Comparison of ENCODE assay signal across 9 mouse cellular contexts in the genomic region with DNA sequence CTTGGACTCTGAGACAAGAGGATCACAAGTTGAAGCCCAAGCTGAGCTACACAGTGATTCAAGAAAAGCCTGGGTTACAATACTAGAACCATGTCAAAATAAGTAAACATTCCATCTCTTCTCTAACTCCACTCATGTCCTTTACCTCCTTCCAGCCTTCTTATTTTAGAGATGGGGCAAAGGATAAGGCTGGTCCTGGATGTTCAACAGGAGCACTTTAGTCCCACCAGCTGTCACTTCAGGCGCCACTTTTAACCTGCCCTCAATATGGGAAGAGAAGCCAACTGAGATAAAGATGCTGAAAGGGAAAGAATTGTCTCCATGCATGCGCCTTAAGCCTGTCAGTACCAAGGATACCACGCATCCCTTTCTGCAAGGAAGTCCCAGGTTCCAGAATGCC. TPM values are rescaled to one million over a fixed set of nuclear protein-coding genes. Genes with fewer than 3 reads are reported as not detected.
A peak's percentile ranks its signal among the peaks of the same experiment; 100 is the strongest.
DNase-seq lines count a peak whose midpoint lies in the region; ATAC-seq lines count a peak whose summit lies in the region.
"Had no signal": no experiment of that assay in that cellular context is flagged by ENCODE, and none has a peak within 500 bp of the region (broad histone marks: within the 10 kb centered on the region; RNA-seq: fewer than 3 reads in every experiment).

No protein-coding gene starts in this region.

- peaks cover 5% of the 10 kb centered on the region; the same call in 1 of the 2 replicates for H3K36me3 ChIP-seq in kidney, embryonic 14.5 days (ENCODE audit: control insufficient read depth, insufficient read depth, low read length)
- 0 out of 2 replicates have a peak, but pooled peaks cover 3% of the 10 kb centered on the region for H3K36me3 ChIP-seq in hindbrain, embryonic 16.5 days (ENCODE audit: control insufficient read depth, insufficient read depth, low read length)
- H3K36me3 ChIP-seq in midbrain, embryonic 14.5 days (ENCODE audit: control insufficient read depth, insufficient read depth, low read length): peaks cover 11% of the 10 kb centered on the region

- peaks cover 15% of the 10 kb centered on the region for H3K4me1 ChIP-seq in kidney, embryonic 14.5 days (ENCODE audit: control insufficient read depth, insufficient read depth, low read length)
- H3K4me1 ChIP-seq in brown adipose tissue, adult 24 weeks (ENCODE audit: control insufficient read depth, insufficient read depth, insufficient read length, low read length): peaks cover 8% of the 10 kb centered on the region; the same call in 1 of the 2 replicates
- peaks cover 18% of the 10 kb centered on the region for H3K4me1 ChIP-seq in hindbrain, embryonic 16.5 days (ENCODE audit: control insufficient read depth, insufficient read depth, low read depth, low read length)
- peaks cover 18% of the 10 kb centered on the region for H3K4me1 ChIP-seq in midbrain, embryonic 14.5 days (ENCODE audit: control insufficient read depth, insufficient read depth, low read length)

- ATAC-seq in kidney, embryonic 14.5 days (ENCODE audit: low FRiP score, low TSS enrichment): no peak
- ATAC-seq in hindbrain, embryonic 16.5 days: no peak
- ATAC-seq in midbrain, embryonic 14.5 days (ENCODE audit: low FRiP score, low TSS enrichment): no peak

- no peak for DNase-seq in kidney, postnatal 14 days
- no peak for DNase-seq in midbrain, embryonic 14.5 days
- no peak for DNase-seq in gastrocnemius, postnatal 25 days
- DNase-seq in urinary bladder, adult 18-20 months (ENCODE audit: low spot score in 2 of 2): no peak
- no peak for DNase-seq in yolk sac, embryonic 10.5 days (ENCODE audit: low spot score)

- no peaks in the 10 kb centered on the region for H3K9me3 ChIP-seq in kidney, embryonic 14.5 days (ENCODE audit: control insufficient read depth, low read length)
- H3K9me3 ChIP-seq in hindbrain, embryonic 16.5 days (ENCODE audit: control insufficient read depth, low read length): no peaks in the 10 kb centered on the region
- H3K9me3 ChIP-seq in midbrain, embryonic 14.5 days (ENCODE audit: control insufficient read depth, low read length): no peaks in the 10 kb centered on the region

- 5% methylated on average over 3 of the region's 3 CpGs for WGBS in kidney, embryonic 14.5 days
- WGBS in hindbrain, embryonic 16.5 days: 6% methylated on average over 3 of the region's 3 CpGs
- WGBS in midbrain, embryonic 14.5 days: 1% methylated on average over 3 of the region's 3 CpGs

- no peak overlapping the region for H3K27ac ChIP-seq in kidney, embryonic 14.5 days (ENCODE audit: low read depth, low read length)
- no peak overlapping the region for H3K27ac ChIP-seq in brown adipose tissue, adult 24 weeks (replicated peaks; ENCODE audit: low read depth, low read length)
- peak overlapping the region; percentile 89 for H3K27ac ChIP-seq in hindbrain, embryonic 16.5 days (ENCODE audit: low read depth, low read length)
- peak overlapping the region; percentile 82; the same call in 1 of the 2 replicates for H3K27ac ChIP-seq in midbrain, embryonic 14.5 days (replicated peaks; ENCODE audit: low read depth, low read length)

- no peaks in the 10 kb centered on the region for H3K27me3 ChIP-seq in kidney, embryonic 14.5 days (ENCODE audit: control insufficient read depth, insufficient read depth, low read length)
- no peaks in the 10 kb centered on the region for H3K27me3 ChIP-seq in hindbrain, embryonic 16.5 days (replicated peaks; ENCODE audit: control insufficient read depth, insufficient read depth, low read length)
- no peaks in the 10 kb centered on the region for H3K27me3 ChIP-seq in midbrain, embryonic 14.5 days (ENCODE audit: control insufficient read depth, insufficient read depth, low read length)
- H3K27me3 ChIP-seq: Patski had no signal

- peak overlapping the region; percentile 95 for H3K9ac ChIP-seq in kidney, embryonic 14.5 days (ENCODE audit: low read depth, low read length)
- peak overlapping the region; percentile 98 for H3K9ac ChIP-seq in hindbrain, embryonic 16.5 days (ENCODE audit: low read depth, low read length)
- peak overlapping the region; percentile 86 for H3K9ac ChIP-seq in midbrain, embryonic 14.5 days (replicated peaks; ENCODE audit: low read length)

- peak overlapping the region; percentile 98 for H3K4me3 ChIP-seq in kidney, embryonic 14.5 days (ENCODE audit: low read length)
- H3K4me3 ChIP-seq in brown adipose tissue, adult 24 weeks (ENCODE audit: insufficient read depth, low read depth, low read length): peak overlapping the region; percentile 78
- peak overlapping the region; percentile 100 for H3K4me3 ChIP-seq in hindbrain, embryonic 16.5 days (ENCODE audit: low read length)
- H3K4me3 ChIP-seq in midbrain, embryonic 14.5 days (replicated peaks; ENCODE audit: low read depth, low read length): peak overlapping the region; percentile 91

- peak overlapping the region; percentile 85 for H3K4me2 ChIP-seq in kidney, embryonic 14.5 days (replicated peaks; ENCODE audit: low read depth, low read length)
- peak overlapping the region; percentile 82 for H3K4me2 ChIP-seq in hindbrain, embryonic 16.5 days (ENCODE audit: low read length)
- peak overlapping the region; percentile 93 for H3K4me2 ChIP-seq in midbrain, embryonic 14.5 days (ENCODE audit: low read length)

RNA-seq across cellular contexts. Expression of a gene that starts 1.1 kb away (rescaled TPM):
- polyA plus RNA-seq in kidney, embryonic 14.5 days (2014; fragmentation: Nextera tagmentation; extraction: Ambion mirVana): 15.6 and 16.6 TPM in 2 replicates
- polyA plus RNA-seq in brown adipose tissue, adult 24 weeks (2012; ENCODE audit: insufficient read depth, insufficient read length, missing spikeins): 25.6 and 28.7 TPM in 2 replicates
- 13.9 and 15.9 TPM in 2 replicates for polyA plus RNA-seq in hindbrain, embryonic 16.5 days (2015; fragmentation: Nextera tagmentation; extraction: Ambion mirVana)
- polyA plus RNA-seq in midbrain, embryonic 14.5 days (2014; fragmentation: Nextera tagmentation; extraction: Ambion mirVana): 17.4 and 22.5 TPM in 2 replicates
- 10 to 100 TPM; 39.9 to 45.5 TPM for total RNA-seq in gastrocnemius, postnatal 25 days (2021)

RNA-seq across cellular contexts. Expression of a gene that starts 21.8 kb away (rescaled TPM):
- 231 and 254 TPM in 2 replicates for polyA plus RNA-seq in kidney, embryonic 14.5 days (2014; fragmentation: Nextera tagmentation; extraction: Ambion mirVana)
- polyA plus RNA-seq in brown adipose tissue, adult 24 weeks (2012; ENCODE audit: insufficient read depth, insufficient read length, missing spikeins): 178 and 215 TPM in 2 replicates
- 79.7 and 110 TPM in 2 replicates for polyA plus RNA-seq in hindbrain, embryonic 16.5 days (2015; fragmentation: Nextera tagmentation; extraction: Ambion mirVana)
- 157 and 185 TPM in 2 replicates for polyA plus RNA-seq in midbrain, embryonic 14.5 days (2014; fragmentation: Nextera tagmentation; extraction: Ambion mirVana)
- 100 to 1,000 TPM; 167 to 171 TPM for total RNA-seq in gastrocnemius, postnatal 25 days (2021)

RNA-seq across cellular contexts. Expression of a gene that starts 35.0 kb away (rescaled TPM):
- 76.7 and 81.0 TPM in 2 replicates for polyA plus RNA-seq in kidney, embryonic 14.5 days (2014; fragmentation: Nextera tagmentation; extraction: Ambion mirVana)
- polyA plus RNA-seq in brown adipose tissue, adult 24 weeks (2012; ENCODE audit: insufficient read depth, insufficient read length, missing spikeins): 158 and 172 TPM in 2 replicates
- polyA plus RNA-seq in hindbrain, embryonic 16.5 days (2015; fragmentation: Nextera tagmentation; extraction: Ambion mirVana): 48.3 and 49.1 TPM in 2 replicates
- polyA plus RNA-seq in midbrain, embryonic 14.5 days (2014; fragmentation: Nextera tagmentation; extraction: Ambion mirVana): 55.8 and 56.3 TPM in 2 replicates
- 10 to 100 TPM; 43.9 to 44.7 TPM for total RNA-seq in gastrocnemius, postnatal 25 days (2021)

RNA-seq across cellular contexts. Expression of a gene that starts 37.7 kb away (rescaled TPM):
- polyA plus RNA-seq in kidney, embryonic 14.5 days (2014; fragmentation: Nextera tagmentation; extraction: Ambion mirVana): 0.22 TPM in 1 of 2 replicates, not detected in the other
- polyA plus RNA-seq in brown adipose tissue, adult 24 weeks (2012; ENCODE audit: insufficient read depth, insufficient read length, missing spikeins): not detected in 2 replicates
- not detected in 2 replicates for polyA plus RNA-seq in hindbrain, embryonic 16.5 days (2015; fragmentation: Nextera tagmentation; extraction: Ambion mirVana)
- polyA plus RNA-seq in midbrain, embryonic 14.5 days (2014; fragmentation: Nextera tagmentation; extraction: Ambion mirVana): 0.05 TPM in 1 of 2 replicates, not detected in the other
- under 1 TPM in 1 of 2 experiments, not detected in 1; 0.13 TPM for total RNA-seq in gastrocnemius, postnatal 25 days (2021)
- polyA plus RNA-seq: Patski had no signal

RNA-seq across cellular contexts. Expression of a gene that starts 45.8 kb away (rescaled TPM):
- 34.6 and 45.5 TPM in 2 replicates for polyA plus RNA-seq in kidney, embryonic 14.5 days (2014; fragmentation: Nextera tagmentation; extraction: Ambion mirVana)
- polyA plus RNA-seq in brown adipose tissue, adult 24 weeks (2012; ENCODE audit: insufficient read depth, insufficient read length, missing spikeins): 6.7 and 7.9 TPM in 2 replicates
- 22.7 and 28.9 TPM in 2 replicates for polyA plus RNA-seq in hindbrain, embryonic 16.5 days (2015; fragmentation: Nextera tagmentation; extraction: Ambion mirVana)
- polyA plus RNA-seq in midbrain, embryonic 14.5 days (2014; fragmentation: Nextera tagmentation; extraction: Ambion mirVana): 19.1 and 23.2 TPM in 2 replicates
- total RNA-seq in gastrocnemius, postnatal 25 days (2021): 1 to 10 TPM; 7.1 to 7.5 TPM

Comparison
In these comparisons a context has a peak if more than half of its experiments do, and no peak if none do; other contexts are left out.
1. H3K27ac ChIP-seq: peak in hindbrain, embryonic 16.5 days (single experiment) and midbrain, embryonic 14.5 days (single experiment); none in kidney, embryonic 14.5 days (single experiment) and brown adipose tissue, adult 24 weeks (single experiment).
2. Peak in every context shown above with its lines, with median percentiles within 50 percentile points of each other: H3K4me2 ChIP-seq, H3K4me3 ChIP-seq and H3K9ac ChIP-seq.